Mouse (Mus musculus): ENCODE measurements around the gene Irf4. TPM values are rescaled to one million over a fixed set of nuclear protein-coding genes. Genes with fewer than 3 reads are reported as not detected.
A peak's percentile ranks its signal among the peaks of the same experiment; 100 is the strongest.

Gene Irf4
- polyA plus RNA-seq (2017; shearing (Covaris generic)) = 10 to 100 TPM; 23.8 to 26.4 TPM

GRCm38 (mm10) chr13:30749021-30749556 lies at the start of gene Irf4:
TSS of gene Irf4 (plus strand) at chr13:30749226.
- peak; percentile 43 for ATAC-seq

GRCm38 (mm10) chr13:30702695-30703094 lies 46.3 kb upstream of the Irf4 start:
- ATAC-seq = no peak

GRCm38 (mm10) chr13:30704246-30705095 lies 44.6 kb upstream of the Irf4 start:
- ATAC-seq = no peak

GRCm38 (mm10) chr13:30711066-30711465 lies 38.0 kb upstream of the Irf4 start:
- ATAC-seq = no peak

GRCm38 (mm10) chr13:30711711-30712110 lies 37.3 kb upstream of the Irf4 start:
- no peak for ATAC-seq

GRCm38 (mm10) chr13:30712280-30712679 lies 36.7 kb upstream of the Irf4 start:
- no peak for ATAC-seq

GRCm38 (mm10) chr13:30713621-30714020 lies 35.4 kb upstream of the Irf4 start:
- no peak for ATAC-seq

- ATAC-seq = no peak
These were observed 34.5 kb upstream of the Irf4 start for GRCm38 (mm10) chr13:30714552-30714951.

GRCm38 (mm10) chr13:30715060-30715459 lies 34.0 kb upstream of the Irf4 start:
- ATAC-seq = no peak

GRCm38 (mm10) chr13:30715573-30715972 lies 33.5 kb upstream of the Irf4 start:
- no peak for ATAC-seq

GRCm38 (mm10) chr13:30716611-30717010 lies 32.4 kb upstream of the Irf4 start:
- ATAC-seq = no peak

GRCm38 (mm10) chr13:30722601-30723000 lies 26.4 kb upstream of the Irf4 start:
- no peak for ATAC-seq

- ATAC-seq = no peak
These were observed 25.8 kb upstream of the Irf4 start for GRCm38 (mm10) chr13:30723258-30723657.

- ATAC-seq = no peak
These were observed 25.2 kb upstream of the Irf4 start for GRCm38 (mm10) chr13:30723858-30724257.

GRCm38 (mm10) chr13:30724691-30725271 lies 24.2 kb upstream of the Irf4 start:
- ATAC-seq = no peak

GRCm38 (mm10) chr13:30726879-30727278 lies 22.1 kb upstream of the Irf4 start:
- no peak for ATAC-seq

- no peak for ATAC-seq
These were observed 20.9 kb upstream of the Irf4 start for GRCm38 (mm10) chr13:30728155-30728554.

GRCm38 (mm10) chr13:30729245-30729644 lies 19.8 kb upstream of the Irf4 start:
- ATAC-seq = no peak

GRCm38 (mm10) chr13:30730104-30730793 lies 18.8 kb upstream of the Irf4 start:
- no peak for ATAC-seq

GRCm38 (mm10) chr13:30732709-30733445 lies 16.1 kb upstream of the Irf4 start:
- no peak for ATAC-seq

GRCm38 (mm10) chr13:30736721-30737120 lies 12.3 kb upstream of the Irf4 start:
- no peak for ATAC-seq

GRCm38 (mm10) chr13:30737257-30737656 lies 11.8 kb upstream of the Irf4 start:
- ATAC-seq = no peak
